Mouse (Mus musculus) liver, adult 2 months (tissue): ENCODE measurements around the gene Amd1. TPM values are rescaled to one million over a fixed set of nuclear protein-coding genes. Genes with fewer than 3 reads are reported as not detected.

ENCODE experiments used
- DNase-seq: peaks from one replicate; pipeline ENCODE4 v3.0.0-alpha.2; 2011; ENCODE audit warnings: low read depth, low spot score; ENCODE audit errors: extremely low read depth
- H3K27ac ChIP-seq: fragments of 200-500 bp; replicated peaks from 2 replicates; pipeline ENCODE4 v1.5.1; 2012; ENCODE audit warnings: low read depth, mild to moderate bottlenecking, control low read depth, inconsistent platforms, low read length; ENCODE audit not compliant: insufficient read depth
- H3K27me3 ChIP-seq: fragments of 200-500 bp; 2 replicates; pipeline ENCODE4 v1.6.1; 2012; ENCODE audit warnings: mild to moderate bottlenecking, moderate library complexity, low read length, inconsistent platforms; ENCODE audit not compliant: control insufficient read depth, insufficient read depth
- H3K36me3 ChIP-seq: fragments of 200-500 bp; 2 replicates; pipeline ENCODE4 v1.6.1; 2012; ENCODE audit warnings: low read length, inconsistent platforms; ENCODE audit not compliant: control insufficient read depth, insufficient read depth
- H3K4me1 ChIP-seq: fragments of 200-500 bp; 2 replicates; pipeline ENCODE4 v1.6.1; 2011; ENCODE audit warnings: low read length; ENCODE audit not compliant: control insufficient read depth, insufficient read depth
- H3K4me3 ChIP-seq: fragments of 200-500 bp; 2 replicates; pipeline ENCODE4 v1.5.1; 2011; ENCODE audit warnings: low read depth, mild to moderate bottlenecking, control low read depth, low read length, moderate library complexity; ENCODE audit not compliant: insufficient read depth
- H3K79me2 ChIP-seq: fragments of 200-500 bp; 2 replicates; pipeline ENCODE4 v1.6.1; 2012; ENCODE audit warnings: inconsistent platforms, mild to moderate bottlenecking, low read length, moderate library complexity; ENCODE audit not compliant: control insufficient read depth, insufficient read depth
- H3K9ac ChIP-seq: fragments of 200-500 bp; 2 replicates; pipeline ENCODE4 v1.6.1; 2012; ENCODE audit warnings: low read depth, mild to moderate bottlenecking, control low read depth, inconsistent platforms, low read length
- CTCF ChIP-seq: fragments of 200-500 bp; IDR thresholded peaks from 2 replicates; pipeline ENCODE4 v1.5.1; 2011; ENCODE audit warnings: low read depth, low read length, control low read depth
- POLR2A ChIP-seq: fragments of 200-500 bp; IDR thresholded peaks from 2 replicates; pipeline ENCODE4 v1.6.1; 2011; ENCODE audit warnings: low read length, control low read depth; ENCODE audit not compliant: insufficient read depth; ENCODE audit errors: extremely low read depth
- WGBS: fragments of 180-500 bp; shearing (Covaris S2); methylation state at CpG from one replicate; pipeline ENCODE4 v1.1.7; 2018; 5-methylcytosine and 5-hydroxymethylcytosine counted together
- polyA plus RNA-seq: library from polyadenylated mRNA; depleted of rRNA; stranded (reverse); fragments of >200 nt; gene quantifications from 2 replicates; pipeline ENCODE4 v1.2.3, GENCODE M21; 2012
- total RNA-seq: library from RNA; depleted of rRNA; stranded (reverse); fragments of >200 nt; gene quantifications from 2 replicates; pipeline ENCODE4 v1.2.3, GENCODE M21; 2014

The Amd1 gene
- total and polyA plus RNA-seq, 2 experiments = 6.9 to 27.1 TPM

GRCm38 (mm10) chr10:40262200-40262599 lies 39.8 kb downstream of the Amd1 start:
- H3K4me3 ChIP-seq = no peak overlapping the region
- H3K27me3 ChIP-seq = no peaks in the 10 kb centered on the region
- H3K4me1 ChIP-seq = peaks cover 3% of the 10 kb centered on the region
- H3K79me2 ChIP-seq = no peaks in the 10 kb centered on the region
- DNase-seq = no peak
- 91% methylated on average over 6 of the region's 6 CpGs for WGBS
- H3K27ac ChIP-seq = no peak overlapping the region
- TF ChIP-seq CTCF (no peak), POLR2A (no peak)
- no peak overlapping the region for H3K9ac ChIP-seq
- H3K36me3 ChIP-seq = no peaks in the 10 kb centered on the region

DNA sequence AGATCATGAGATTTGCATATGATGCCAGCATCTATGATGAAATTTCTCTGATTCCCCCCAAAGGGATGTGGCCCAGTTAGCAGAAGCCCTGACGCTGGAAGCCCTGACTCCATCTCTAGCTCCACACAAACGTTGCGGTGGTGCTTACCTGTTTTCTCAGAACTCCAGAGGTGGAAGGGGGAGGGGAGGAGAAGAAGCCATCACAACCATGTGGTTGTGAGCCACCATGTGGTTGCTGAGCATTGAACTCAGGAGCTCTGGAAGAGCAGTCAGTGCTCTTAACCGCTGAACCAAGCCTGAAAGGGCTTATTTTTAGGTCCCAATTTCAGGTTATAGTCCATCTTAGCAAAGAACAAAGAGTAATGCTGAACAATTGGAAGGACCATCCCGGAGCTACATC lies 41.7 kb downstream of the Amd1 start:
- Histone ChIP-seq H3K4me1 (peaks cover 6% of the 10 kb centered on the region), H3K36me3 (no peaks in the 10 kb centered on the region), H3K4me3 (no peak overlapping the region), H3K27ac (no peak overlapping the region), H3K9ac (no peak overlapping the region), H3K79me2 (no peaks in the 10 kb centered on the region), H3K27me3 (no peaks in the 10 kb centered on the region)
- WGBS = 71% methylated on average over 5 of the region's 5 CpGs
- no peak for TF ChIP-seq CTCF
- no peak for TF ChIP-seq POLR2A
- no peak for DNase-seq

DNA sequence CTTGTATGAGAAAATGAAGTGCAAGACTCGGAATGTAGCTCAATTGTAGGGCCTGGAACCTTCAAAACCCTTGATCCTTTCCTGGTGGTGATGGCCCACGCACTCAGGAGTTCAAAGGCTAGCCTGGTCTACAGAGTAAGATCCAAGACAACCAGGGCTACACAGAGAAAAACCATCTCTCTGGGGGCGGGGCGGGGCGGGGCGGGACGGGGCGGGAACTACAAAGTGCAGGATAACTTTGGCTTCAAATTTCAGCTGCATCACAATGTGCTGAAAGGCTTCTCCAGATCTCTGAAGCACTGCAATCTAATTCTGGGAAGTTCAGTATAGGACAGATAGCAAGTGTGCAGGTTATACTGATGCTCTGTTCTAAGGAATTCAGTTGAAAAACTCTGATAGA lies 42.4 kb downstream of the Amd1 start:
- Histone ChIP-seq H3K79me2 (no peaks in the 10 kb centered on the region), H3K4me1 (peaks cover 6% of the 10 kb centered on the region), H3K36me3 (no peaks in the 10 kb centered on the region), H3K27me3 (no peaks in the 10 kb centered on the region), H3K27ac (no peak overlapping the region), H3K4me3 (no peak overlapping the region), H3K9ac (no peak overlapping the region)
- DNase-seq = no peak
- WGBS = 24% methylated on average over 8 of the region's 8 CpGs
- TF ChIP-seq POLR2A (no peak), CTCF (no peak)

DNA sequence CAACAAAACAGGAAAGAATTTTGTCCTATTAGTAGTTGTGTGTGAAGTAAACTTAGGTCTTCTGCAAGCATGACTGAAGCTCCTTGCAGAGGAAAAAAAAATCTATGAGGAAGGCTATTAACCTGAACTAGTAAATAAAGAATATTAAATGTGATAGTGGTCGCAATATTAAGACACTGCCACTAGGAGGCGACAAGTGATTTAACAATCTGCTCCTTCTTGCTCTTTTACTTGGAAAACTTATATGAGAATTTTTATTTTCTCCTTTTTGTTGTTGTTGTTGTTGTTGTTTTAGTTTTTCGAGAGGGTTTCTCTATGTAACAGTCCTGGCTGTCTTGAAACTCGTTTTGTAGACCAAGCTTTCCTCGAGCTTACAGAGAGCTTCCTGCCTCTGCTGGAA lies 43.0 kb downstream of the Amd1 start:
- Histone ChIP-seq H3K36me3 (no peaks in the 10 kb centered on the region), H3K4me1 (peaks cover 6% of the 10 kb centered on the region), H3K9ac (no peak overlapping the region), H3K27ac (peak overlapping the region; percentile 2; the same call in 1 of the 2 replicates), H3K79me2 (no peaks in the 10 kb centered on the region), H3K4me3 (no peak overlapping the region), H3K27me3 (no peaks in the 10 kb centered on the region)
- peak; percentile 72 for DNase-seq
- TF ChIP-seq POLR2A = no peak
- TF ChIP-seq CTCF = peak; percentile 43
- WGBS = under 1% methylated on average over 5 of the region's 5 CpGs

GRCm38 (mm10) chr10:40258401-40258966 lies 43.5 kb downstream of the Amd1 start:
- peak overlapping the region; percentile 5; the same call in 1 of the 2 replicates for H3K27ac ChIP-seq
- no peaks in the 10 kb centered on the region for H3K27me3 ChIP-seq
- no peak overlapping the region for H3K4me3 ChIP-seq
- H3K36me3 ChIP-seq = peaks cover 3% of the 10 kb centered on the region; the same call in 1 of the 2 replicates
- peaks cover 6% of the 10 kb centered on the region for H3K4me1 ChIP-seq
- no peaks in the 10 kb centered on the region for H3K79me2 ChIP-seq
- TF ChIP-seq POLR2A = peak; percentile 93; the same call in 1 of the 2 replicates
- peak; percentile 19; the same call in 1 of the 2 replicates for TF ChIP-seq CTCF
- peak; percentile 92 for DNase-seq
- peak overlapping the region; percentile 20; the same call in 1 of the 2 replicates for H3K9ac ChIP-seq
- WGBS = under 1% methylated on average over 12 of the region's 12 CpGs

DNA sequence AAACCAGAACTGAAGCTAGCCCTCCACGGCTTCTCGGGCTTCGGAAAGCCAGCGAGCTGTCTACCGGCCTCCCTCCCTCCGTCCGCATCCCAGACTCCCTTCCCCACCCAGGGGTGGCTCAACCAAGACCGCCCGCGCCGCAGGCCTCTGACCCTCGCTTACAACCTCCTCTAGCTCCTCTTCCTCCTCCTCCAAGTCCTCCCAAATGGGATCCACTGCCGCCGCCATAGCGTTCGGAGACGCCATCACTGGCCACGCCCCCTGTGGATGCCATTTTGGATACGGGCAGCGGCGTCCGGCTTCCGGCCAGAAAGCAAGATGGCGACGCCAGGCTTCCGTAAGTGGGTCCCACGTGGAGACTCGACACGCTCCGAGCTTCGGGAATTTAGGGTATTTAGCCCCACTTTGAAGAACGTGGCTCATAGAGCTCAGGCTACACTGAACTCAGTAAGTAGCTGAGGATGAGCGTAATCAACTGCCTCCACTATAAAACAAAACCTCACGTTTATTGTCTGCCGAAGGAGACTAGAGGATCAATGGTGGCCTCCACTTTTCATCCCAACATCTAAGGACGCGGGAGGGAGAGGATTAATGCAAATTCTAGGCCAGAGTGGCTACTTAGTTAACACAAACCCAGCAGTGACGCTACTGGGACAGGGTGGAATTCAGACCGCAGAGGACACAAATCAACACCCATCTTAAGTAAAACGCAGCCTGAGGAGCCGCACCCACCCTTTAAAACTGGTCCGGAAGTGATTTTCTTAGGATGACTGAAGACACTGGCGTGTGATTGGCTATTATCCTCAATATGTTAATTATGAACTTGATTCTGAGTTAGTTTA lies 44.4 kb downstream of the Amd1 start, which contains the start of gene Gtf3c6:
TSS of gene Gtf3c6 (minus strand) at position 695 of the 842 bp plus-strand sequence.
- Histone ChIP-seq H3K27me3 (no peaks in the 10 kb centered on the region), H3K9ac (peak within 1 kb of the TSS; percentile 83), H3K4me3 (peak within 1 kb of the TSS; percentile 80), H3K4me1 (peaks cover 6% of the 10 kb centered on the region), H3K36me3 (peaks cover 7% of the 10 kb centered on the region; the same call in 1 of the 2 replicates), H3K27ac (peak within 1 kb of the TSS; percentile 57), H3K79me2 (no peaks in the 10 kb centered on the region)
- TF ChIP-seq CTCF (no peak), POLR2A (no peak)
- peak; percentile 93 for DNase-seq
- under 1% methylated on average over 43 of the region's 43 CpGs for WGBS
